Mouse (Mus musculus): ENCODE measurements around the gene Tkfc. TPM values are rescaled to one million over a fixed set of nuclear protein-coding genes. Genes with fewer than 3 reads are reported as not detected.

Tkfc gene
- polyA plus RNA-seq, 1 experiment from 2014 or later, result 19.4 TPM

DNA sequence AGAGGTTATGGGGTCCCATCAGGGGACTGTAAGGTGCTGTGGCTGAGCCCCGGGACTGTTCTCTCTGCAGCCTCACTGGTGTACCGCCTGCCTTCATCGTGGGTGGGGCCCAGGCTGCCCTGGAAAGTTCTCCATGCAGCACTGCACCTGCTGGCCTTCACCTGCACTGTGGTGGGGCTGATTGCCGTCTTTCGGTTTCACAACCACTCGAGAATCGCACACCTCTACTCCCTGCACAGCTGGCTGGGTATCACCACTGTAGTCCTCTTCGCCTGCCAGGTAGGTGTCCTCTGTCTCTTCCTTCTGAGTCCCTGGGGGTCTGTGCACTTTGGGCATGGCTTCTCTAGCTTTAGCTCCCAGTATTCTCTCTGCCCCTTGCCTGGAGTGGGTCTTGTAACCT is 20.3 kb downstream of the Tkfc start:
- DNase-seq (no peak), ATAC-seq (ENCODE audit: insufficient read depth) (no peak)
- no peak overlapping the region for H3K4me3 ChIP-seq (ENCODE audit: low read depth, low read length)
- no peak overlapping the region for H3K9ac ChIP-seq
- no peaks in the 10 kb centered on the region for H3K27me3 ChIP-seq (ENCODE audit: insufficient read depth, low read length)
- no peak for TF ChIP-seq CTCF (IDR thresholded peaks at IDR 0.05; ENCODE audit: low read depth)
- no peak overlapping the region for H3K27ac ChIP-seq (ENCODE audit: low read depth)
- WGBS, result 82% methylated on average over 8 of the region's 8 CpGs
- H3K36me3 ChIP-seq (ENCODE audit: insufficient read depth), result peaks cover 15% of the 10 kb centered on the region; the same call in 1 of the 2 replicates
- H3K9me3 ChIP-seq (ENCODE audit: low read depth, low read length), result no peaks in the 10 kb centered on the region
- no peaks in the 10 kb centered on the region for H3K4me1 ChIP-seq (ENCODE audit: insufficient read depth)
- no peak overlapping the region for H3K4me2 ChIP-seq

DNA sequence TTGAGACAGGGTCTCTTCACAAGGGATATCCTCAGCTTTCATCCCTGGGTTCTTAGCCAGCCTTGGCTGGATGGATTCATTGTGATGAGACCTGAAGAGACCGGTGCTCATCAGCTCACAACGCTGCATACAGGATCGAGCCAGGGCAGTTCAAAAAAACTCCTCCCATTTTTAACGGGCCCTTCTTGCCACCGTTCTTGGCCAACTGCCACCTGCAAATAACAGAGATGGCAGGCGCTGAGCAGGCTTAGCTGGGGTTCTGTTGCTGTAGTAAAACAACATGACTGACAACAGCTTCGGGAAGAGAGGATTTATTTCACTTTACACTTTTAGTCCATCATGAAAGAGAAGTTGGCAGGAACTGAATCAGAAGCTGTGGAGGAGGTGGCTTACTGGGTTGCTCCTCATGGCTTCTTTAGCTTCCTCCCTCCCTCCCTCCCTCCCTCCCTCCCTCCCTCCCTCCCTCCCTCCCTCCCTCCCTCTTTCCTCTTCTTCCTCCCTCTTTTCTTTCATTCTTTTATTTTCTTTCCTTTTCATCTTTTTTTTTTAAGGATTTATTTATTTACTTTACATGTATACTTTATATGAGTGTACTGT is 21.8 kb downstream of the Tkfc start:
- no peak overlapping the region for H3K27ac ChIP-seq (ENCODE audit: low read depth)
- no peak overlapping the region for H3K4me2 ChIP-seq
- ATAC-seq (ENCODE audit: insufficient read depth) (no peak), DNase-seq (no peak)
- H3K4me3 ChIP-seq (ENCODE audit: low read depth, low read length), result no peak overlapping the region
- no peaks in the 10 kb centered on the region for H3K9me3 ChIP-seq (ENCODE audit: low read depth, low read length)
- H3K4me1 ChIP-seq (ENCODE audit: insufficient read depth), result no peaks in the 10 kb centered on the region
- no peaks in the 10 kb centered on the region for H3K27me3 ChIP-seq (ENCODE audit: insufficient read depth, low read length)
- TF ChIP-seq CTCF (IDR thresholded peaks at IDR 0.05; ENCODE audit: low read depth), result no peak
- 69% methylated on average over 7 of the region's 7 CpGs for WGBS
- H3K36me3 ChIP-seq (ENCODE audit: insufficient read depth), result peaks cover 15% of the 10 kb centered on the region; the same call in 1 of the 2 replicates
- no peak overlapping the region for H3K9ac ChIP-seq

- H3K9ac ChIP-seq, result no peak overlapping the region
- DNase-seq (no peak), ATAC-seq (ENCODE audit: insufficient read depth) (no peak)
- H3K27ac ChIP-seq (ENCODE audit: low read depth), result no peak overlapping the region
- no peaks in the 10 kb centered on the region for H3K4me1 ChIP-seq (ENCODE audit: insufficient read depth)
- no peak overlapping the region for H3K4me2 ChIP-seq
- WGBS, result 81% methylated on average over 6 of the region's 6 CpGs
- TF ChIP-seq CTCF (IDR thresholded peaks at IDR 0.05; ENCODE audit: low read depth), result no peak
- H3K36me3 ChIP-seq (ENCODE audit: insufficient read depth), result 0 out of 2 replicates have a peak, but pooled peaks cover 9% of the 10 kb centered on the region
- H3K27me3 ChIP-seq (ENCODE audit: insufficient read depth, low read length), result no peaks in the 10 kb centered on the region
- no peaks in the 10 kb centered on the region for H3K9me3 ChIP-seq (ENCODE audit: low read depth, low read length)
- no peak overlapping the region for H3K4me3 ChIP-seq (ENCODE audit: low read depth, low read length)
Measured at GRCm38 (mm10) chr19:10581984-10582383, 23.5 kb downstream of the Tkfc start.

DNA sequence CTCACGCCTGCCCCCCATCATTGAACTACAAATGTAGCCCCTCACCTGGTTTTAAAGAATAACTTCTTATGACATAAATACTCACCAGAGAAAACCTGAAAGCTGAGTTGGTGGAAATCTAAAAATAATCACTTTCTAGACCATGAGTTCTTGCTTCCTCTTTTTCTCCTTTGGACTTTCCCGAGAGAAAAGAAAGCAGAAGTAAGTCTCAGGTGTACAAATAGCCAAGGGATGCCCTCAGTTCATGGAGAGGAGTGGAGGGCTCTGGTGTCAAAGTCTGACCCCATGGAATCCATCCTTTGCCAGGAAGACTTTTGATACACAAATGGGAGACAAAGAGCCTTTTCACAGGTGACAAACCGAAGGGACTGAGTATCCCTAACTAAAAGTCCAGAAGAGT is 24.7 kb downstream of the Tkfc start:
- ATAC-seq (ENCODE audit: insufficient read depth), result no peak
- H3K4me3 ChIP-seq (ENCODE audit: low read depth, low read length), result no peak overlapping the region
- no peak overlapping the region for H3K4me2 ChIP-seq
- DNase-seq, result no peak
- no peak for TF ChIP-seq CTCF (IDR thresholded peaks at IDR 0.05; ENCODE audit: low read depth)
- no peak overlapping the region for H3K9ac ChIP-seq
- H3K27me3 ChIP-seq (ENCODE audit: insufficient read depth, low read length), result no peaks in the 10 kb centered on the region
- no peak overlapping the region for H3K27ac ChIP-seq (ENCODE audit: low read depth)
- H3K4me1 ChIP-seq (ENCODE audit: insufficient read depth), result peaks cover 4% of the 10 kb centered on the region; the same call in 1 of the 2 replicates
- H3K9me3 ChIP-seq (ENCODE audit: low read depth, low read length), result no peaks in the 10 kb centered on the region
- 0 out of 2 replicates have a peak, but pooled peaks cover 9% of the 10 kb centered on the region for H3K36me3 ChIP-seq (ENCODE audit: insufficient read depth)
- 80% methylated on average over 3 of the region's 3 CpGs for WGBS

DNA sequence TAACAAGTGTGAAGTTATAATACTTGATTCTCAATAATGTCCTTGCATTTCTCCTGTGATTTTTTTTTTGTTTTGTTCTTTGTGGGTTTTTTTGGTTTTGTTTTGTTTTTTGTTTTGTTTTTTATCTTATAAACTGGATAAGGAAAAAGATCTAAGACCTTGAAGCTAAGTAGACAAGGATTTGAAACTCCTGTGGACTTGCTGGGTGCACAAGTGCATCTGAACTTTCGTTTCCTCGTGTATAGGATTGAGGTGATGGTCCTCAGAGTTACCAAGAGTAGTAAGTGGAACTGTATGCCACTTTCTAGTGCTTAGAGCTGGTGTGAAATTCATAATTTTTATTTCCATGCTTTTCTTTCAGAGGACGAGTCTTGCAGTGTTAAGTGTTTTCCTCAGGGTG is 25.4 kb downstream of the Tkfc start:
- 61% methylated on average over 3 of the region's 3 CpGs for WGBS
- Histone ChIP-seq H3K27me3 (ENCODE audit: insufficient read depth, low read length) (no peaks in the 10 kb centered on the region), H3K36me3 (ENCODE audit: insufficient read depth) (0 out of 2 replicates have a peak, but pooled peaks cover 10% of the 10 kb centered on the region), H3K9ac (no peak overlapping the region), H3K27ac (ENCODE audit: low read depth) (no peak overlapping the region), H3K4me1 (ENCODE audit: insufficient read depth) (peaks cover 4% of the 10 kb centered on the region; the same call in 1 of the 2 replicates), H3K4me3 (ENCODE audit: low read depth, low read length) (no peak overlapping the region), H3K4me2 (no peak overlapping the region), H3K9me3 (ENCODE audit: low read depth, low read length) (no peaks in the 10 kb centered on the region)
- TF ChIP-seq CTCF (IDR thresholded peaks at IDR 0.05; ENCODE audit: low read depth), result no peak
- ATAC-seq (ENCODE audit: insufficient read depth) (no peak), DNase-seq (no peak)

GRCm38 (mm10) chr19:10576690-10577561 is 28.5 kb downstream of the Tkfc start, which contains the start of the genes Cyb561a3 and Tmem138:
Gene Cyb561a3, plus strand, starts transcription at chr19:10577172.
Gene Tmem138, minus strand, starts transcription at chr19:10577362.
- H3K9ac ChIP-seq, result peak within 1 kb of the TSS; percentile 62
- no peaks in the 10 kb centered on the region for H3K9me3 ChIP-seq (ENCODE audit: low read depth, low read length)

GRCm38 (mm10) chr19:10569627-10570026 is 35.8 kb downstream of the Tkfc start:
- DNase-seq, result no peak
- Histone ChIP-seq H3K4me1 (ENCODE audit: insufficient read depth) (no peaks in the 10 kb centered on the region), H3K9me3 (ENCODE audit: low read depth, low read length) (no peaks in the 10 kb centered on the region), H3K36me3 (ENCODE audit: insufficient read depth) (peaks cover 42% of the 10 kb centered on the region), H3K4me2 (no peak overlapping the region), H3K27me3 (ENCODE audit: insufficient read depth, low read length) (no peaks in the 10 kb centered on the region), H3K9ac (no peak overlapping the region), H3K4me3 (ENCODE audit: low read depth, low read length) (no peak overlapping the region), H3K27ac (ENCODE audit: low read depth) (no peak overlapping the region)
- no peak for ATAC-seq (ENCODE audit: insufficient read depth)
- WGBS, result 93% methylated on average over 6 of the region's 6 CpGs
- TF ChIP-seq CTCF (IDR thresholded peaks at IDR 0.05; ENCODE audit: low read depth), result no peak

More at GRCm38 (mm10) chr19:10576690-10577561, 28.5 kb downstream of the Tkfc start, which contains the start of the genes Cyb561a3 and Tmem138:
- DNase-seq (peak; percentile 98), ATAC-seq (ENCODE audit: insufficient read depth) (peak; percentile 97)
- H3K27ac ChIP-seq (ENCODE audit: low read depth), result peak within 1 kb of the TSS; percentile 75
- H3K27me3 ChIP-seq (ENCODE audit: insufficient read depth, low read length), result no peaks in the 10 kb centered on the region
- H3K36me3 ChIP-seq (ENCODE audit: insufficient read depth), result peaks cover 32% of the 10 kb centered on the region
- TF ChIP-seq CTCF (IDR thresholded peaks at IDR 0.05; ENCODE audit: low read depth), result peak; percentile 65
- H3K4me2 ChIP-seq, result peak within 1 kb of the TSS; percentile 73
- peak within 1 kb of the TSS; percentile 57 for H3K4me3 ChIP-seq (ENCODE audit: low read depth, low read length)
- peaks cover 4% of the 10 kb centered on the region; the same call in 1 of the 2 replicates for H3K4me1 ChIP-seq (ENCODE audit: insufficient read depth)
- under 1% methylated on average over 44 of the region's 44 CpGs for WGBS

Measured in lung, embryonic 14.5 days (tissue).